Mouse (Mus musculus) forebrain, embryonic 15.5 days (tissue): Measurements from ENCODE around the gene Smyd4. TPM values are rescaled to one million over a fixed set of nuclear protein-coding genes. Genes with fewer than 3 reads are reported as not detected.

ENCODE experiments used
- ATAC-seq: fragments of 200-750 bp; cut with Nextera tagmentation; replicated peaks from 2 replicates; pipeline ENCODE4 v1.8.0; 2017; ENCODE audit warnings: mild to moderate bottlenecking, moderate TSS enrichment, moderate library complexity
- H3K27ac ChIP-seq: fragments of 300-500 bp; sonication (generic); replicated peaks from 2 replicates; pipeline ENCODE4 v1.5.1; 2015; ENCODE audit warnings: mild to moderate bottlenecking, inconsistent platforms
- H3K27me3 ChIP-seq: fragments of 300-500 bp; sonication (generic); 2 replicates; pipeline ENCODE4 v1.6.1; 2015; ENCODE audit warnings: inconsistent platforms
- H3K36me3 ChIP-seq: fragments of 300-500 bp; sonication (generic); 2 replicates; pipeline ENCODE4 v1.6.1; 2015; ENCODE audit warnings: mild to moderate bottlenecking, inconsistent platforms
- H3K4me1 ChIP-seq: fragments of 300-500 bp; sonication (generic); 2 replicates; pipeline ENCODE4 v1.6.1; 2015; ENCODE audit warnings: inconsistent platforms
- H3K4me2 ChIP-seq: fragments of 300-500 bp; sonication (generic); replicated peaks from 2 replicates; pipeline ENCODE4 v1.6.1; 2015; ENCODE audit warnings: mild to moderate bottlenecking, inconsistent platforms
- H3K4me3 ChIP-seq: fragments of 300-500 bp; sonication (generic); 2 replicates; pipeline ENCODE4 v1.5.1; 2015; ENCODE audit warnings: mild to moderate bottlenecking, inconsistent platforms
- H3K9ac ChIP-seq: fragments of 300-500 bp; sonication (generic); replicated peaks from 2 replicates; pipeline ENCODE4 v1.6.1; 2015; ENCODE audit warnings: mild to moderate bottlenecking, inconsistent platforms
- H3K9me3 ChIP-seq: fragments of 300-500 bp; sonication (generic); 2 replicates; pipeline ENCODE4 v1.6.1; 2016; ENCODE audit warnings: inconsistent platforms
- WGBS: fragments of 180-500 bp; shearing (Covaris S2); methylation state at CpG from one replicate; pipeline ENCODE4 v1.1.7; 2015; ENCODE audit warnings: mixed read lengths; 5-methylcytosine and 5-hydroxymethylcytosine counted together
- polyA plus RNA-seq: library from polyadenylated mRNA; unstranded; fragments of >200 nt; fragmentation: Nextera tagmentation; extraction: Ambion mirVana; gene quantifications from 2 replicates; pipeline ENCODE4 v1.2.1, GENCODE M21; 2015

Gene Smyd4
- polyA plus RNA-seq, 1 experiment from 2014 or later = 17.4 TPM

- 87% methylated on average over 3 of the region's 3 CpGs for WGBS
- Histone ChIP-seq H3K27me3 (no peaks in the 10 kb centered on the region), H3K9me3 (no peaks in the 10 kb centered on the region), H3K27ac (no peak overlapping the region), H3K4me2 (no peak overlapping the region), H3K36me3 (no peaks in the 10 kb centered on the region), H3K4me1 (no peaks in the 10 kb centered on the region), H3K4me3 (no peak overlapping the region), H3K9ac (no peak overlapping the region)
- ATAC-seq = no peak
Observed at GRCm38 (mm10) chr11:75423091-75423490, 74.9 kb downstream of the Smyd4 start.

DNA sequence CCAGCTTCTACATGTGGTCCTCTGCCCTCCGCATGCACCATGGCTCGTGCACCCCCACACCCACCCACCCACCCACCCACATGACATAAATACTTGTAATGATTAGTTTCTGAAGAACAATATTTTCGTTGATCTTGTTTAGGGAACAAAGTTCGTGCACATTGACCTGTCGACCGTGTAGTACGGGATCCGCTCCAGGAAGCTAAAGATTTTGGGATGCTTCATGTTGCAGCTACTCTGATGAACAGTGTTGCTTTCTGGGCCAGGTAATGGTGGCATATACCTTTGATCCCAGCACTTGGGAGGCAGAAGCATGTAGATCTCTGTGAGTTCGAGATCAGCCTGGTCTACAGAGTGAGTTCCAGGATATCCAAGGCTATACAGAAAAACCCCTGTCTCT is 75.8 kb downstream of the Smyd4 start:
- Histone ChIP-seq H3K36me3 (no peaks in the 10 kb centered on the region), H3K4me1 (no peaks in the 10 kb centered on the region), H3K4me2 (no peak overlapping the region), H3K27me3 (no peaks in the 10 kb centered on the region), H3K27ac (no peak overlapping the region), H3K9me3 (no peaks in the 10 kb centered on the region), H3K9ac (no peak overlapping the region), H3K4me3 (no peak overlapping the region)
- 92% methylated on average over 9 of the region's 9 CpGs for WGBS
- no peak for ATAC-seq

GRCm38 (mm10) chr11:75424459-75424858 is 76.2 kb downstream of the Smyd4 start:
- no peak overlapping the region for H3K9ac ChIP-seq
- no peak overlapping the region for H3K27ac ChIP-seq
- no peak overlapping the region for H3K4me3 ChIP-seq
- H3K4me1 ChIP-seq = no peaks in the 10 kb centered on the region
- H3K27me3 ChIP-seq = no peaks in the 10 kb centered on the region
- 96% methylated on average over 3 of the region's 3 CpGs for WGBS
- no peak for ATAC-seq
- no peaks in the 10 kb centered on the region for H3K36me3 ChIP-seq
- no peak overlapping the region for H3K4me2 ChIP-seq
- no peaks in the 10 kb centered on the region for H3K9me3 ChIP-seq

DNA sequence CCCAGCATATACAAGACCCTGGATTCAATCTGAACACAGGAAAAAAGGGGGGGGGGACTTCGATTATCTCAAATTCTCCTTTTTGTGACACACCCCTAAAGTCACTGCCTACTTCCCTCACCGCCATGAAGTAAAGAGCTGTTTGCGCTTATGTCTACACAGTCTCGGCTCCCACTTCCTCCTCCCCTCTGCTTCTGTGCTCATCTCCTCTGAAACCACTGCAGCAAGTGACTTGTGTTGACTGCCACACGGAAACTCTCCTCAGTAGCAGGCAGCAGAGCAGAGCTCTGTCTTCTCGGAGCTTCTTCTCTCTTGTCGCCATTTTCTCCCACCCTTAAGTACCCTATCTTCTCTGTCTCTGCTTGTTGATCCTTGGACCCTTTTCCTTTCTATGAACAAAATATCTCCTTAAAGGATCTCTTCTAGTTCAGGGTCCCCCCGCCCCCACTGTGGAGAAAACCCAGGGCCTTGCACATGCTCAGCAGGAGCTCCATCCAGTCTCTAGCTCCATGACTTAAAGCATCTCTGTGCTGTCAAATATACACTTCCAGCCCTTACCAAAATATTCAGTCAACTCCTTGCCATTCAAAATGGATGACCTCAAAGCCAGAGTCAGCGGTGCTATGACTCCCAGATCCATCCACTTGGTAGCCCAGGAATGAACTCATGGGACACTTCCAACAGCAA is 80.9 kb downstream of the Smyd4 start:
- H3K4me1 ChIP-seq = peaks cover 18% of the 10 kb centered on the region
- WGBS = 86% methylated on average over 9 of the region's 9 CpGs
- no peak overlapping the region for H3K4me2 ChIP-seq
- H3K9ac ChIP-seq = no peak overlapping the region
- no peak for ATAC-seq
- H3K4me3 ChIP-seq = no peak overlapping the region
- H3K27ac ChIP-seq = no peak overlapping the region
- H3K27me3 ChIP-seq = no peaks in the 10 kb centered on the region
- no peaks in the 10 kb centered on the region for H3K36me3 ChIP-seq
- no peaks in the 10 kb centered on the region for H3K9me3 ChIP-seq

- WGBS = 21% methylated on average over 11 of the region's 11 CpGs
- H3K4me3 ChIP-seq = no peak overlapping the region
- no peak overlapping the region for H3K9ac ChIP-seq
- H3K36me3 ChIP-seq = no peaks in the 10 kb centered on the region
- no peak overlapping the region for H3K4me2 ChIP-seq
- no peaks in the 10 kb centered on the region for H3K27me3 ChIP-seq
- no peaks in the 10 kb centered on the region for H3K9me3 ChIP-seq
- peak; percentile 98 for ATAC-seq
- peaks cover 18% of the 10 kb centered on the region for H3K4me1 ChIP-seq
- peak overlapping the region; percentile 66 for H3K27ac ChIP-seq
Observed at GRCm38 (mm10) chr11:75431307-75431706, 83.1 kb downstream of the Smyd4 start.

DNA sequence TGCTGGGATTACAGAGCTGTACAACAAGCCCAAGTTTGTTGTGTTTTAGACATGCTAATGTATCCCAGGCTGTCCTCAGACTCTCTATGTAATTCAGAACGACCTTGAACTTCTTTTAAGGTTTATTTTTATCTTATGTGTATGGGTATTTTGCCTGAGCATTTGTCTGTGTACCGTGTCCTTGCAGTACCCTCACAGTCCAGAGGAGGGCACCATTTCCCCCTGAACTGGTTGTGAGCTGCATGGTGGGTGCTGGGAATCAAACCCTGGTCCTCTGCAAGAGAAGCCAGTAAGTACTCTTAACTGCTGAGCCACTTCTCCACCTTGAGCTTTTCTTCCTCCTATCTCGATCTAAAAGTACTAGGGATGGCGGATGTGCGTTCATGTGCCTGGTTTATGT is 85.9 kb downstream of the Smyd4 start:
- no peak overlapping the region for H3K9ac ChIP-seq
- no peak overlapping the region for H3K4me2 ChIP-seq
- H3K27ac ChIP-seq = no peak overlapping the region
- H3K9me3 ChIP-seq = no peaks in the 10 kb centered on the region
- H3K36me3 ChIP-seq = no peaks in the 10 kb centered on the region
- 91% methylated on average over 5 of the region's 5 CpGs for whole genome bisulfite sequencing
- H3K4me3 ChIP-seq = no peak overlapping the region
- H3K4me1 ChIP-seq = peaks cover 18% of the 10 kb centered on the region
- H3K27me3 ChIP-seq = no peaks in the 10 kb centered on the region
- no peak for ATAC-seq

DNA sequence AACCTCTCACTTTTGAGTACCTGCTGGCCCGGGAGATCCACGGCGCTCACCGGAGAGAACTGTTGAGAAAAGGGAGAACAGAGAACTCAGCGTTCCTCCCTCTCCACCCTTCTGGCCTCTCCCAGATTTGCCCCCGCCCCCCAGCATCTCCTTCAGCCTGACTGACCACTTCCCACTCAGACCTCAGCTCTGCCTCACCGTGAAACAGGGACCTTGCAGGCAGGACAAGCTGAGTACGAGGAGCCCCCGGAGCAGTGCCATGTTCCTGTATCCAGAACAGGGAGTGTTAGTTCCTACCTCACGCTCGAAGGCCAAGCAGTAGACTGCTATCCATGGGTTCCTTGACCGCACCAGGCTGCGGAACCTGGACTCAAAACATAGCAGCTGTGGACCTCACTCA is 90.0 kb downstream of the Smyd4 start:
- H3K36me3 ChIP-seq = peaks cover 9% of the 10 kb centered on the region; the same call in 1 of the 2 replicates
- no peak overlapping the region for H3K4me3 ChIP-seq
- H3K9me3 ChIP-seq = no peaks in the 10 kb centered on the region
- no peak overlapping the region for H3K9ac ChIP-seq
- H3K27ac ChIP-seq = no peak overlapping the region
- no peak for ATAC-seq
- no peak overlapping the region for H3K4me2 ChIP-seq
- H3K4me1 ChIP-seq = no peaks in the 10 kb centered on the region
- H3K27me3 ChIP-seq = no peaks in the 10 kb centered on the region
- 79% methylated on average over 13 of the region's 13 CpGs for WGBS

GRCm38 (mm10) chr11:75438804-75439203 is 90.6 kb downstream of the Smyd4 start:
- H3K4me1 ChIP-seq = no peaks in the 10 kb centered on the region
- H3K4me2 ChIP-seq = no peak overlapping the region
- H3K9ac ChIP-seq = no peak overlapping the region
- H3K9me3 ChIP-seq = no peaks in the 10 kb centered on the region
- 85% methylated on average over 3 of the region's 3 CpGs for WGBS
- no peak overlapping the region for H3K27ac ChIP-seq
- no peak overlapping the region for H3K4me3 ChIP-seq
- no peak for ATAC-seq
- H3K36me3 ChIP-seq = peaks cover 9% of the 10 kb centered on the region; the same call in 1 of the 2 replicates
- no peaks in the 10 kb centered on the region for H3K27me3 ChIP-seq

DNA sequence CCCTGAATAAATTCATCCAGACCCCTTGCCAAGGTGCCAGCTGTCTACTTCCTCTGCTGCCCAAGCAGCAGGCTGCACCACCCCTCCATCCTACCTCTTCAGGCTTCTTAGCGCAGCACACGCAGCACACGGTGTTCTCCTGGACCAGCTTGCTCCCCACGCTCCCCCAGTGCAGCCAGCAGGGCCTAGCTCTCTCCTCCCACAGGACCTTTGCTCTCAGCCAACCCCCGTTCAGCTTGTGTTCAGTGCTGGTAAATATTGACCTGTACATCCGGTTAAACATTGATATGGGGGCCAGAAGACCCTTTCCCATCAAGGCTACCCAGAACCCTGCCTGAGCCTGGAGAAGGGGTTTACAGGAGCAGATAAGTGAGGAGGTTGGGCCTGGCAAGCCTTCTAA is 91.1 kb downstream of the Smyd4 start, which contains the start of gene Serpinf2:
Gene Serpinf2, minus strand, starts transcription at position 229 of the 400 bp plus-strand sequence.
- no peaks in the 10 kb centered on the region for H3K9me3 ChIP-seq
- no peaks in the 10 kb centered on the region for H3K27me3 ChIP-seq
- no peak within 1 kb of the TSS for H3K27ac ChIP-seq
- H3K4me3 ChIP-seq = no peak within 1 kb of the TSS
- H3K9ac ChIP-seq = no peak within 1 kb of the TSS
- no peaks in the 10 kb centered on the region for H3K4me1 ChIP-seq
- H3K4me2 ChIP-seq = no peak within 1 kb of the TSS
- peaks cover 12% of the 10 kb centered on the region; the same call in 1 of the 2 replicates for H3K36me3 ChIP-seq
- WGBS = 92% methylated on average over 6 of the region's 6 CpGs
- ATAC-seq = no peak

- WGBS = 85% methylated on average over 3 of the region's 3 CpGs
- Histone ChIP-seq H3K4me1 (no peaks in the 10 kb centered on the region), H3K27me3 (no peaks in the 10 kb centered on the region), H3K27ac (no peak overlapping the region), H3K4me2 (no peak overlapping the region), H3K36me3 (peaks cover 14% of the 10 kb centered on the region), H3K9ac (no peak overlapping the region), H3K9me3 (no peaks in the 10 kb centered on the region), H3K4me3 (no peak overlapping the region)
- no peak for ATAC-seq
Observed at GRCm38 (mm10) chr11:75439951-75440350, 91.7 kb downstream of the Smyd4 start.

DNA sequence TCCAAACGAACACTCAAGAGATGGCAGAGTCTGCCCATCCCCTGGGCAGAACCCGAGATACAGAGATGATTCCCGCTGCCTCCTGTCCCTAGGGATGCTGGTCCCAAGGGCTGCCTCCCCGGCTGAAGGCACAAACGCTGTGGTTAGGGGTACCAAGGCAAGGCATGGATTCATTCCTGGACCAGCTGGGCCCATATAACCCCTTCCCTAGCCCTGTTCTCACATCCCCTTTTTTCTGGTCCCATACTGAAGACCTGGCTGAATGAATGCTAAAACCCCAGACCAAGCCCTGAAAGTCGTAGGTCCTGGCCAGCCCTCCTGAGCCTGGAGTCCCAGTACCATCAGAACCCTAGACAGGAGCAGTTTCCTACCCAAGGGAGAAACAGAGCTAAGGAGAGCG is 92.8 kb downstream of the Smyd4 start:
- no peaks in the 10 kb centered on the region for H3K27me3 ChIP-seq
- no peak overlapping the region for H3K4me2 ChIP-seq
- no peak for ATAC-seq
- no peak overlapping the region for H3K27ac ChIP-seq
- 86% methylated on average over 7 of the region's 7 CpGs for WGBS
- no peak overlapping the region for H3K9ac ChIP-seq
- peaks cover 16% of the 10 kb centered on the region for H3K36me3 ChIP-seq
- H3K4me3 ChIP-seq = no peak overlapping the region
- no peaks in the 10 kb centered on the region for H3K9me3 ChIP-seq
- no peaks in the 10 kb centered on the region for H3K4me1 ChIP-seq

DNA sequence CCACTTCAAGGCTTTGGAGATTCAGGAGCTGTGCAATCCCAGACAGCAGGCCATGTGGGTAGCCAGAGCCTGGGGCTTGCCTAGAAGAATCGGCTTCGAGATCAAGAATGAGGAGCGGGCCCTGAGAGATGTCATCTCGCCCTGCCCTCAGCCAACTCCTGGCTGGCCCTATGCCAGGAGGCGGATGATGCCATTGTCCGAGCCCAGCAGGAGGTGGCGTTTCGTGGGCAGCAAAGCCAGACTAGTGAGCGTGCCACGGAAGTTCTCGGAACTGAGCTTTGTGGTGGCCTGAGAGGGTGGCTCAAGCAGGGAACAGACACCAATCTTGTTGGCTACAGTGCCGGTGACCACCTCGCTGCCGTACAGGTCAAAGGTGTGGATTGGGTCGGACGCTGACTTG is 93.4 kb downstream of the Smyd4 start:
- no peaks in the 10 kb centered on the region for H3K27me3 ChIP-seq
- no peak overlapping the region for H3K27ac ChIP-seq
- H3K36me3 ChIP-seq = peaks cover 17% of the 10 kb centered on the region
- H3K4me1 ChIP-seq = no peaks in the 10 kb centered on the region
- H3K4me3 ChIP-seq = no peak overlapping the region
- no peak overlapping the region for H3K4me2 ChIP-seq
- no peaks in the 10 kb centered on the region for H3K9me3 ChIP-seq
- no peak for ATAC-seq
- 60% methylated on average over 16 of the region's 16 CpGs for WGBS
- H3K9ac ChIP-seq = no peak overlapping the region

- no peak for ATAC-seq
- WGBS = 56% methylated on average over 8 of the region's 8 CpGs
- Histone ChIP-seq H3K4me3 (no peak overlapping the region), H3K4me2 (no peak overlapping the region), H3K9me3 (no peaks in the 10 kb centered on the region), H3K27me3 (no peaks in the 10 kb centered on the region), H3K9ac (no peak overlapping the region), H3K27ac (no peak overlapping the region), H3K4me1 (no peaks in the 10 kb centered on the region), H3K36me3 (peaks cover 34% of the 10 kb centered on the region)
Observed at GRCm38 (mm10) chr11:75443711-75444110, 95.5 kb downstream of the Smyd4 start.
